ENCODE assay signal across 8 mouse cellular contexts in genomic region chr19:44106831-44107660, GRCm38 (mm10). TPM values are rescaled to one million over a fixed set of nuclear protein-coding genes. Genes with fewer than 3 reads are reported as not detected.
A peak's percentile ranks its signal among the peaks of the same experiment; 100 is the strongest.
DNase-seq lines count a peak whose midpoint lies in the region; ATAC-seq and TF ChIP-seq lines count a peak whose summit lies in the region.

Gene Chuk (minus strand): TSS chr19:44107480.

- intact Hi-C loops in heart, postnatal 10 days (cut with DNase I): loop anchor here (2.0 kb wide), 1 partner anchor 28 kb away; the partner anchor contains the start of gene Cwf19l1

- peak within 1 kb of the TSS; percentile 80 for H3K9ac ChIP-seq in ES-Bruce4 (ENCODE audit: low read depth, poor library complexity, severe bottlenecking)
- peak within 1 kb of the TSS; percentile 96 for H3K9ac ChIP-seq in forebrain, embryonic 13.5 days
- H3K9ac ChIP-seq in liver, postnatal 0 days (replicated peaks): peak within 1 kb of the TSS; percentile 98
- H3K9ac ChIP-seq in neural tube, embryonic 14.5 days (replicated peaks; ENCODE audit: low read depth, low read length): peak within 1 kb of the TSS; percentile 93

- TF ChIP-seq POLR2A in ES-Bruce4 (IDR thresholded peaks at IDR 0.05; ENCODE audit: insufficient read depth, low read length): peak; percentile 67

- H3K4me3 ChIP-seq in ES-Bruce4 (ENCODE audit: low read depth, low read length): peak within 1 kb of the TSS; percentile 88
- peak within 1 kb of the TSS; percentile 93 for H3K4me3 ChIP-seq in forebrain, embryonic 13.5 days
- H3K4me3 ChIP-seq in liver, postnatal 0 days (ENCODE audit: low read depth, low read length): peak within 1 kb of the TSS; percentile 97
- H3K4me3 ChIP-seq in neural tube, embryonic 14.5 days (ENCODE audit: low read depth, low read length): peak within 1 kb of the TSS; percentile 78

- no peaks in the 10 kb centered on the region for H3K27me3 ChIP-seq in ES-Bruce4 (ENCODE audit: control insufficient read depth, insufficient read depth, low read length, poor library complexity, severe bottlenecking)
- H3K27me3 ChIP-seq in forebrain, embryonic 13.5 days: no peaks in the 10 kb centered on the region
- H3K27me3 ChIP-seq in liver, postnatal 0 days (ENCODE audit: insufficient read depth, low read length): no peaks in the 10 kb centered on the region
- no peaks in the 10 kb centered on the region for H3K27me3 ChIP-seq in neural tube, embryonic 14.5 days (ENCODE audit: control insufficient read depth, insufficient read depth, low read length)

- H3K9me3 ChIP-seq in ES-Bruce4 (replicated peaks; ENCODE audit: control insufficient read depth, insufficient read depth, low read length, poor library complexity, severe bottlenecking): no peaks in the 10 kb centered on the region
- H3K9me3 ChIP-seq in forebrain, embryonic 13.5 days (replicated peaks): no peaks in the 10 kb centered on the region
- H3K9me3 ChIP-seq in liver, postnatal 0 days (ENCODE audit: low read length): no peaks in the 10 kb centered on the region
- H3K9me3 ChIP-seq in neural tube, embryonic 14.5 days (ENCODE audit: control insufficient read depth, low read length): no peaks in the 10 kb centered on the region

- no peak for TF ChIP-seq EP300 in ES-Bruce4 (IDR thresholded peaks at IDR 0.05; ENCODE audit: insufficient read depth, low read depth, low read length)
- TF ChIP-seq EP300 in liver, postnatal 0 days (IDR thresholded peaks at IDR 0.05; ENCODE audit: low read depth): peak; percentile 76

- peak within 1 kb of the TSS; percentile 88 for H3K4me2 ChIP-seq in forebrain, embryonic 13.5 days
- H3K4me2 ChIP-seq in liver, postnatal 0 days (ENCODE audit: low read depth, low read length): peak within 1 kb of the TSS; percentile 80
- peak within 1 kb of the TSS; percentile 82 for H3K4me2 ChIP-seq in neural tube, embryonic 14.5 days (ENCODE audit: low read depth, low read length)

- H3K36me3 ChIP-seq in ES-Bruce4 (ENCODE audit: control insufficient read depth, insufficient read depth, low read length, poor library complexity, severe bottlenecking): peaks cover 2% of the 10 kb centered on the region
- peaks cover 28% of the 10 kb centered on the region for H3K36me3 ChIP-seq in forebrain, embryonic 13.5 days (ENCODE audit: poor library complexity, severe bottlenecking)
- H3K36me3 ChIP-seq in liver, postnatal 0 days (replicated peaks; ENCODE audit: insufficient read depth, low read length): peaks cover 8% of the 10 kb centered on the region
- H3K36me3 ChIP-seq in neural tube, embryonic 14.5 days (ENCODE audit: control insufficient read depth, insufficient read depth, low read length): peaks cover 11% of the 10 kb centered on the region

- DNase-seq in heart, postnatal 10 days: peak; percentile 98 to 99
- DNase-seq in large intestine, adult 2 months (ENCODE audit: low read depth, low spot score): peak; percentile 92
- peak; percentile 98 for DNase-seq in liver, postnatal 0 days
- DNase-seq in testis, postnatal 10 days (ENCODE audit: low spot score): peak; percentile 97

- under 1% methylated on average over 67 of the region's 67 CpGs for WGBS in forebrain, embryonic 13.5 days
- 1% methylated on average over 67 of the region's 67 CpGs for WGBS in large intestine, adult 2 months
- under 1% methylated on average over 62 of the region's 67 CpGs for WGBS in liver, postnatal 0 days (ENCODE audit: insufficient replicate concordance)
- WGBS in neural tube, embryonic 14.5 days: under 1% methylated on average over 65 of the region's 67 CpGs

- peak; percentile 99 for ATAC-seq in cerebellum, adult (ENCODE audit: insufficient number of reproducible peaks, low FRiP score, low TSS enrichment)
- ATAC-seq in forebrain, embryonic 13.5 days: peak; percentile 100
- ATAC-seq in liver, postnatal 0 days: peak; percentile 96
- ATAC-seq in neural tube, embryonic 14.5 days (ENCODE audit: low read depth): peak; percentile 100

- TF ChIP-seq CTCF in ES-Bruce4 (IDR thresholded peaks at IDR 0.05; ENCODE audit: low read depth, low read length): no peak
- no peak for TF ChIP-seq CTCF in liver, postnatal 0 days (IDR thresholded peaks at IDR 0.05; ENCODE audit: low read depth)

- H3K4me1 ChIP-seq in ES-Bruce4 (ENCODE audit: control insufficient read depth, insufficient read depth, low read length): no peaks in the 10 kb centered on the region
- peaks cover 20% of the 10 kb centered on the region for H3K4me1 ChIP-seq in forebrain, embryonic 13.5 days
- H3K4me1 ChIP-seq in liver, postnatal 0 days (ENCODE audit: insufficient read depth): peaks cover 25% of the 10 kb centered on the region
- H3K4me1 ChIP-seq in neural tube, embryonic 14.5 days (ENCODE audit: control insufficient read depth, insufficient read depth, low read length): peaks cover 12% of the 10 kb centered on the region

- peak within 1 kb of the TSS; percentile 78 for H3K27ac ChIP-seq in ES-Bruce4 (ENCODE audit: insufficient read depth, low read length)
- peak within 1 kb of the TSS; percentile 57 for H3K27ac ChIP-seq in forebrain, embryonic 13.5 days
- H3K27ac ChIP-seq in liver, postnatal 0 days (ENCODE audit: low read depth): peak within 1 kb of the TSS; percentile 90
- H3K27ac ChIP-seq in neural tube, embryonic 14.5 days (ENCODE audit: low read depth, low read length): peak within 1 kb of the TSS; percentile 63

RNA-seq across cellular contexts. Expression of gene Chuk, which starts in this region (rescaled TPM):
- polyA plus RNA-seq in ES-Bruce4 (2011; ENCODE audit: insufficient read depth, insufficient read length, low read depth, missing spikeins): 56.0 and 70.0 TPM in 2 replicates
- 61.7 and 63.3 TPM in 2 replicates for polyA plus RNA-seq in forebrain, embryonic 13.5 days (2015; fragmentation: Nextera tagmentation; extraction: Ambion mirVana)
- total RNA-seq in heart, postnatal 10 days (2021): 10 to 100 TPM; 29.8 to 30.5 TPM
- 14.1 and 27.9 TPM in 2 replicates for polyA plus RNA-seq in large intestine, adult 2 months (2012; rRNA removed)
- polyA plus RNA-seq in liver, postnatal 0 days (2015; fragmentation: Nextera tagmentation; extraction: Ambion mirVana): 27.7 and 29.6 TPM in 2 replicates
- 68.8 and 70.0 TPM in 2 replicates for polyA plus RNA-seq in neural tube, embryonic 14.5 days (2014; fragmentation: Nextera tagmentation; extraction: Ambion mirVana)

Comparison
In these comparisons a context has a peak if more than half of its experiments do, and no peak if none do; other contexts are left out.
1. Peak in every context shown above with its lines: DNase-seq, ATAC-seq, H3K4me3 ChIP-seq and H3K27ac ChIP-seq.